Mouse (Mus musculus): ENCODE measurements at regions not wholly inside any gene's neighbourhood (a gene's known extent, or its start where the extent isn't known, plus 50 kb on each side); places are given as distances from the start of the nearest gene placed in this dataset.
A peak's percentile ranks its signal among the peaks of the same experiment; 100 is the strongest.

- Histone ChIP-seq H3K9ac (replicated peaks; ENCODE audit: low read depth, low read length) (no peak overlapping the region), H3K36me3 (ENCODE audit: control insufficient read depth, insufficient read depth) (no peaks in the 10 kb centered on the region), H3K4me2 (ENCODE audit: low read length) (no peak overlapping the region), H3K4me3 (replicated peaks; ENCODE audit: low read length) (no peak overlapping the region), H3K27me3 (replicated peaks; ENCODE audit: control insufficient read depth, insufficient read depth, low read length) (no peaks in the 10 kb centered on the region), H3K27ac (ENCODE audit: low read length) (no peak overlapping the region), H3K4me1 (replicated peaks; ENCODE audit: control insufficient read depth, insufficient read depth, low read length) (0 out of 2 replicates have a peak, but pooled peaks cover 2% of the 10 kb centered on the region), H3K9me3 (ENCODE audit: control insufficient read depth, low read length) (no peaks in the 10 kb centered on the region)
- no peak for ATAC-seq
- 26% methylated on average over 5 of the region's 5 CpGs for WGBS
These were observed 156.1 kb upstream of the Eef2kmt start for GRCm38 (mm10) chr16:5411819-5412385.

GRCm38 (mm10) chr16:5406711-5407110 lies 150.9 kb upstream of the Eef2kmt start:
- H3K27ac ChIP-seq (ENCODE audit: low read length): no peak overlapping the region
- H3K4me3 ChIP-seq (replicated peaks; ENCODE audit: low read length): no peak overlapping the region
- H3K27me3 ChIP-seq (replicated peaks; ENCODE audit: control insufficient read depth, insufficient read depth, low read length): no peaks in the 10 kb centered on the region
- H3K9ac ChIP-seq (replicated peaks; ENCODE audit: low read depth, low read length): no peak overlapping the region
- H3K4me2 ChIP-seq (ENCODE audit: low read length): no peak overlapping the region
- no peaks in the 10 kb centered on the region for H3K9me3 ChIP-seq (ENCODE audit: control insufficient read depth, low read length)
- H3K36me3 ChIP-seq (ENCODE audit: control insufficient read depth, insufficient read depth): no peaks in the 10 kb centered on the region
- 9% methylated on average over 11 of the region's 11 CpGs for WGBS
- no peak for ATAC-seq
- H3K4me1 ChIP-seq (replicated peaks; ENCODE audit: control insufficient read depth, insufficient read depth, low read length): no peaks in the 10 kb centered on the region

GRCm38 (mm10) chr16:5393336-5393735 lies 137.6 kb upstream of the Eef2kmt start:
- 72% methylated on average over 5 of the region's 5 CpGs for WGBS
- H3K27ac ChIP-seq (ENCODE audit: low read length): no peak overlapping the region
- ATAC-seq: no peak
- H3K9me3 ChIP-seq (ENCODE audit: control insufficient read depth, low read length): no peaks in the 10 kb centered on the region
- H3K4me1 ChIP-seq (replicated peaks; ENCODE audit: control insufficient read depth, insufficient read depth, low read length): 0 out of 2 replicates have a peak, but pooled peaks cover 5% of the 10 kb centered on the region
- no peaks in the 10 kb centered on the region for H3K27me3 ChIP-seq (replicated peaks; ENCODE audit: control insufficient read depth, insufficient read depth, low read length)
- no peak overlapping the region for H3K4me2 ChIP-seq (ENCODE audit: low read length)
- H3K4me3 ChIP-seq (replicated peaks; ENCODE audit: low read length): no peak overlapping the region
- no peaks in the 10 kb centered on the region for H3K36me3 ChIP-seq (ENCODE audit: control insufficient read depth, insufficient read depth)
- no peak overlapping the region for H3K9ac ChIP-seq (replicated peaks; ENCODE audit: low read depth, low read length)

GRCm38 (mm10) chr16:5382930-5383329 lies 127.1 kb upstream of the Eef2kmt start:
- peaks cover 9% of the 10 kb centered on the region for H3K4me1 ChIP-seq (replicated peaks; ENCODE audit: control insufficient read depth, insufficient read depth, low read length)
- H3K27me3 ChIP-seq (replicated peaks; ENCODE audit: control insufficient read depth, insufficient read depth, low read length): no peaks in the 10 kb centered on the region
- no peak overlapping the region for H3K4me3 ChIP-seq (replicated peaks; ENCODE audit: low read length)
- no peak overlapping the region for H3K4me2 ChIP-seq (ENCODE audit: low read length)
- H3K36me3 ChIP-seq (ENCODE audit: control insufficient read depth, insufficient read depth): no peaks in the 10 kb centered on the region
- peak overlapping the region; percentile 90 for H3K27ac ChIP-seq (ENCODE audit: low read length)
- 19% methylated on average over 4 of the region's 4 CpGs for WGBS
- H3K9me3 ChIP-seq (ENCODE audit: control insufficient read depth, low read length): no peaks in the 10 kb centered on the region
- H3K9ac ChIP-seq (replicated peaks; ENCODE audit: low read depth, low read length): no peak overlapping the region
- ATAC-seq: 0 out of 2 replicates have a peak, but pooled peaks have one; percentile 21

- Histone ChIP-seq H3K27me3 (replicated peaks; ENCODE audit: control insufficient read depth, insufficient read depth, low read length) (no peaks in the 10 kb centered on the region), H3K9ac (replicated peaks; ENCODE audit: low read depth, low read length) (no peak overlapping the region), H3K9me3 (ENCODE audit: control insufficient read depth, low read length) (no peaks in the 10 kb centered on the region), H3K27ac (ENCODE audit: low read length) (peak overlapping the region; percentile 90), H3K4me2 (ENCODE audit: low read length) (no peak overlapping the region), H3K36me3 (ENCODE audit: control insufficient read depth, insufficient read depth) (no peaks in the 10 kb centered on the region), H3K4me1 (replicated peaks; ENCODE audit: control insufficient read depth, insufficient read depth, low read length) (peaks cover 9% of the 10 kb centered on the region), H3K4me3 (replicated peaks; ENCODE audit: low read length) (no peak overlapping the region)
- 20% methylated on average over 6 of the region's 6 CpGs for WGBS
- peak; percentile 93 for ATAC-seq
These were observed 126.6 kb upstream of the Eef2kmt start for GRCm38 (mm10) chr16:5382228-5382884.

GRCm38 (mm10) chr16:5380626-5381025 lies 124.8 kb upstream of the Eef2kmt start:
- Histone ChIP-seq H3K4me1 (replicated peaks; ENCODE audit: control insufficient read depth, insufficient read depth, low read length) (peaks cover 9% of the 10 kb centered on the region), H3K9ac (replicated peaks; ENCODE audit: low read depth, low read length) (no peak overlapping the region), H3K4me3 (replicated peaks; ENCODE audit: low read length) (no peak overlapping the region), H3K27ac (ENCODE audit: low read length) (no peak overlapping the region), H3K9me3 (ENCODE audit: control insufficient read depth, low read length) (no peaks in the 10 kb centered on the region), H3K36me3 (ENCODE audit: control insufficient read depth, insufficient read depth) (no peaks in the 10 kb centered on the region), H3K27me3 (replicated peaks; ENCODE audit: control insufficient read depth, insufficient read depth, low read length) (no peaks in the 10 kb centered on the region), H3K4me2 (ENCODE audit: low read length) (no peak overlapping the region)
- WGBS: 82% methylated on average over 3 of the region's 3 CpGs
- no peak for ATAC-seq

GRCm38 (mm10) chr16:5377001-5377400 lies 121.2 kb upstream of the Eef2kmt start:
- Histone ChIP-seq H3K4me2 (ENCODE audit: low read length) (no peak overlapping the region), H3K27me3 (replicated peaks; ENCODE audit: control insufficient read depth, insufficient read depth, low read length) (no peaks in the 10 kb centered on the region), H3K27ac (ENCODE audit: low read length) (no peak overlapping the region), H3K9me3 (ENCODE audit: control insufficient read depth, low read length) (no peaks in the 10 kb centered on the region), H3K4me1 (replicated peaks; ENCODE audit: control insufficient read depth, insufficient read depth, low read length) (no peaks in the 10 kb centered on the region), H3K4me3 (replicated peaks; ENCODE audit: low read length) (no peak overlapping the region), H3K36me3 (ENCODE audit: control insufficient read depth, insufficient read depth) (no peaks in the 10 kb centered on the region), H3K9ac (replicated peaks; ENCODE audit: low read depth, low read length) (no peak overlapping the region)
- 89% methylated on average over 3 of the region's 3 CpGs for WGBS
- no peak for ATAC-seq

- Histone ChIP-seq H3K36me3 (ENCODE audit: control insufficient read depth, insufficient read depth) (no peaks in the 10 kb centered on the region), H3K9ac (replicated peaks; ENCODE audit: low read depth, low read length) (no peak overlapping the region), H3K4me1 (replicated peaks; ENCODE audit: control insufficient read depth, insufficient read depth, low read length) (no peaks in the 10 kb centered on the region), H3K4me2 (ENCODE audit: low read length) (no peak overlapping the region), H3K4me3 (replicated peaks; ENCODE audit: low read length) (no peak overlapping the region), H3K27ac (ENCODE audit: low read length) (no peak overlapping the region), H3K27me3 (replicated peaks; ENCODE audit: control insufficient read depth, insufficient read depth, low read length) (no peaks in the 10 kb centered on the region), H3K9me3 (ENCODE audit: control insufficient read depth, low read length) (no peaks in the 10 kb centered on the region)
- no peak for ATAC-seq
- WGBS: 59% methylated on average over 6 of the region's 6 CpGs
These were observed 119.2 kb upstream of the Eef2kmt start for GRCm38 (mm10) chr16:5374818-5375605.

GRCm38 (mm10) chr16:5371175-5371893 lies 115.6 kb upstream of the Eef2kmt start:
- 90% methylated on average over 4 of the region's 4 CpGs for WGBS
- Histone ChIP-seq H3K9me3 (ENCODE audit: control insufficient read depth, low read length) (no peaks in the 10 kb centered on the region), H3K4me1 (replicated peaks; ENCODE audit: control insufficient read depth, insufficient read depth, low read length) (no peaks in the 10 kb centered on the region), H3K4me2 (ENCODE audit: low read length) (no peak overlapping the region), H3K27me3 (replicated peaks; ENCODE audit: control insufficient read depth, insufficient read depth, low read length) (no peaks in the 10 kb centered on the region), H3K9ac (replicated peaks; ENCODE audit: low read depth, low read length) (no peak overlapping the region), H3K4me3 (replicated peaks; ENCODE audit: low read length) (no peak overlapping the region), H3K36me3 (ENCODE audit: control insufficient read depth, insufficient read depth) (no peaks in the 10 kb centered on the region), H3K27ac (ENCODE audit: low read length) (no peak overlapping the region)
- ATAC-seq: no peak
